Mouse (Mus musculus) heart, adult 2 months (tissue): ENCODE data around the gene Pofut2. TPM values are rescaled to one million over a fixed set of nuclear protein-coding genes. Genes with fewer than 3 reads are reported as not detected.
A peak's percentile ranks its signal among the peaks of the same experiment; 100 is the strongest.

ENCODE experiments used
- DNase-seq, 2 experiments: peaks; one replicate each; pipeline ENCODE4 v3.0.0; 2021
- H3K27ac ChIP-seq: fragments of 200-600 bp; 2 replicates; pipeline ENCODE4 v1.8.1; 2022
- H3K27me3 ChIP-seq: fragments of 200-500 bp; 2 replicates; pipeline ENCODE4 v1.6.1; 2012; ENCODE audit warnings: mild to moderate bottlenecking, low read length, inconsistent platforms, mixed read lengths; ENCODE audit not compliant: control insufficient read depth, insufficient read depth
- H3K36me3 ChIP-seq: fragments of 200-500 bp; 2 replicates; pipeline ENCODE4 v1.6.1; 2012; ENCODE audit warnings: low read length, inconsistent platforms; ENCODE audit not compliant: control insufficient read depth, insufficient read depth
- H3K4me1 ChIP-seq: fragments of 200-500 bp; 2 replicates; pipeline ENCODE4 v1.6.1; 2011; ENCODE audit warnings: low read length; ENCODE audit not compliant: control insufficient read depth, insufficient read depth
- H3K4me3 ChIP-seq: fragments of 200-600 bp; 2 replicates; pipeline ENCODE4 v1.8.1; 2022
- H3K79me2 ChIP-seq: fragments of 200-500 bp; replicated peaks from 2 replicates; pipeline ENCODE4 v1.6.1; 2012; ENCODE audit warnings: mild to moderate bottlenecking, inconsistent platforms, low read length, moderate library complexity, mixed read lengths; ENCODE audit not compliant: control insufficient read depth, insufficient read depth
- H3K9ac ChIP-seq: fragments of 200-500 bp; 2 replicates; pipeline ENCODE4 v1.6.1; 2012; ENCODE audit warnings: low read depth, mild to moderate bottlenecking, control low read depth, inconsistent platforms, low read length, mixed read lengths
- CTCF ChIP-seq: fragments of 200-600 bp; IDR thresholded peaks from 2 replicates; pipeline ENCODE4 v1.8.1; 2022; ENCODE audit warnings: antibody characterized with exemption, mild to moderate bottlenecking, moderate library complexity
- EP300 ChIP-seq: fragments of 200-500 bp; IDR thresholded peaks from 2 replicates; pipeline ENCODE4 v1.6.1; 2011; ENCODE audit warnings: low read depth, low read length, control low read depth; ENCODE audit not compliant: insufficient read depth
- POLR2A ChIP-seq: fragments of 200-500 bp; IDR thresholded peaks from 2 replicates; pipeline ENCODE4 v1.6.1; 2011; ENCODE audit warnings: mild to moderate bottlenecking, low read depth, low read length, control low read depth; ENCODE audit not compliant: insufficient read depth
- WGBS: fragments of 180-500 bp; shearing (Covaris S2); methylation state at CpG from one replicate; pipeline ENCODE4 v1.1.7; 2018; 5-methylcytosine and 5-hydroxymethylcytosine counted together
- intact Hi-C: fragments of 180-260 bp; cut with DNase I; formaldehyde crosslinking; loops from one replicate; pipeline ENCODE4 v1.15.1; 2025
- polyA plus RNA-seq: library from polyadenylated mRNA; depleted of rRNA; stranded (reverse); fragments of >200 nt; gene quantifications from 2 replicates; pipeline ENCODE4 v1.2.3, GENCODE M21; 2012
- total RNA-seq, 2 experiments: library from RNA; stranded (reverse); gene quantifications; 2 replicates each; pipeline ENCODE4 v1.2.3; 2021

Gene Pofut2
- total and polyA plus RNA-seq, 3 experiments: 39.6 to 55.5 (median 44.0) TPM

- H3K27ac ChIP-seq: no peak overlapping the region
- WGBS: 50% methylated on average over 12 of the region's 12 CpGs
- peak in 1 of 2 experiments; percentile 31 for DNase-seq
- no peaks in the 10 kb centered on the region for H3K27me3 ChIP-seq
- TF ChIP-seq CTCF (no peak), POLR2A (no peak), EP300 (no peak)
- peaks cover 3% of the 10 kb centered on the region; the same call in 1 of the 2 replicates for H3K4me1 ChIP-seq
- intact Hi-C loops: no loop called here
- H3K4me3 ChIP-seq: no peak overlapping the region
- H3K79me2 ChIP-seq: no peaks in the 10 kb centered on the region
- no peak overlapping the region for H3K9ac ChIP-seq
- no peaks in the 10 kb centered on the region for H3K36me3 ChIP-seq
Observed at GRCm38 (mm10) chr10:77234991-77235616, 23.9 kb upstream of the Pofut2 start.

GRCm38 (mm10) chr10:77237795-77238580 lies 21.0 kb upstream of the Pofut2 start:
- no peak overlapping the region for H3K9ac ChIP-seq
- no peaks in the 10 kb centered on the region for H3K36me3 ChIP-seq
- intact Hi-C loops: no loop called here
- H3K4me1 ChIP-seq: peaks cover 3% of the 10 kb centered on the region; the same call in 1 of the 2 replicates
- no peaks in the 10 kb centered on the region for H3K27me3 ChIP-seq
- no peak for DNase-seq
- WGBS: 73% methylated on average over 16 of the region's 16 CpGs
- no peak overlapping the region for H3K27ac ChIP-seq
- H3K4me3 ChIP-seq: no peak overlapping the region
- H3K79me2 ChIP-seq: no peaks in the 10 kb centered on the region
- TF ChIP-seq CTCF: no peak
- TF ChIP-seq POLR2A: no peak
- no peak for TF ChIP-seq EP300

GRCm38 (mm10) chr10:77240764-77241163 lies 18.3 kb upstream of the Pofut2 start:
- Histone ChIP-seq H3K4me1 (peaks cover 3% of the 10 kb centered on the region; the same call in 1 of the 2 replicates), H3K27ac (no peak overlapping the region), H3K27me3 (no peaks in the 10 kb centered on the region), H3K79me2 (no peaks in the 10 kb centered on the region), H3K4me3 (no peak overlapping the region), H3K9ac (no peak overlapping the region), H3K36me3 (no peaks in the 10 kb centered on the region)
- 57% methylated on average over 8 of the region's 8 CpGs for WGBS
- DNase-seq: no peak
- intact Hi-C loops: no loop called here
- TF ChIP-seq EP300: no peak
- TF ChIP-seq CTCF: no peak
- no peak for TF ChIP-seq POLR2A

- H3K9ac ChIP-seq: no peak overlapping the region
- H3K36me3 ChIP-seq: no peaks in the 10 kb centered on the region
- DNase-seq: no peak
- H3K27me3 ChIP-seq: no peaks in the 10 kb centered on the region
- no peak overlapping the region for H3K4me3 ChIP-seq
- H3K4me1 ChIP-seq: peaks cover 3% of the 10 kb centered on the region; the same call in 1 of the 2 replicates
- H3K79me2 ChIP-seq: no peaks in the 10 kb centered on the region
- intact Hi-C loops: no loop called here
- TF ChIP-seq POLR2A (no peak), CTCF (no peak), EP300 (no peak)
- no peak overlapping the region for H3K27ac ChIP-seq
- 90% methylated on average over 3 of the region's 3 CpGs for WGBS
Observed at GRCm38 (mm10) chr10:77242396-77242795, 16.6 kb upstream of the Pofut2 start.

GRCm38 (mm10) chr10:77242871-77243270 lies 16.1 kb upstream of the Pofut2 start:
- no peak for DNase-seq
- no peak overlapping the region for H3K27ac ChIP-seq
- no peaks in the 10 kb centered on the region for H3K79me2 ChIP-seq
- H3K36me3 ChIP-seq: no peaks in the 10 kb centered on the region
- H3K4me1 ChIP-seq: peaks cover 3% of the 10 kb centered on the region; the same call in 1 of the 2 replicates
- 83% methylated on average over 14 of the region's 14 CpGs for WGBS
- intact Hi-C loops: no loop called here
- H3K9ac ChIP-seq: no peak overlapping the region
- H3K27me3 ChIP-seq: no peaks in the 10 kb centered on the region
- H3K4me3 ChIP-seq: no peak overlapping the region
- no peak for TF ChIP-seq POLR2A
- TF ChIP-seq EP300: no peak
- no peak for TF ChIP-seq CTCF
